Mouse (Mus musculus) liver, embryonic 14.5 days (tissue): Measurements from ENCODE around the gene Lrp8. TPM values are rescaled to one million over a fixed set of nuclear protein-coding genes. Genes with fewer than 3 reads are reported as not detected.

ENCODE experiments used
- ATAC-seq: fragments of 200-750 bp; cut with Nextera tagmentation; 2 replicates; pipeline ENCODE4 v1.8.0; 2017; ENCODE audit warnings: moderate number of reproducible peaks, mild to moderate bottlenecking, moderate library complexity; ENCODE audit not compliant: insufficient read depth
- DNase-seq, 3 experiments: peaks; one replicate each; pipeline ENCODE4 v3.0.0-alpha.2; 2012 to 2013; ENCODE audit warnings: low read depth in 3 of 3, low spot score in 3 of 3
- H3K27ac ChIP-seq: fragments of 300-500 bp; sonication (generic); 2 replicates; pipeline ENCODE4 v1.5.1; 2014; ENCODE audit warnings: moderate library complexity, mild to moderate bottlenecking, control low read depth, inconsistent platforms
- H3K27me3 ChIP-seq: fragments of 300-500 bp; sonication (generic); 2 replicates; pipeline ENCODE4 v1.6.1; 2014; ENCODE audit warnings: mild to moderate bottlenecking, low read length, moderate library complexity; ENCODE audit not compliant: control insufficient read depth, insufficient read depth
- H3K36me3 ChIP-seq: fragments of 300-500 bp; sonication (generic); replicated peaks from 2 replicates; pipeline ENCODE4 v1.6.1; 2014; ENCODE audit warnings: low read depth; ENCODE audit not compliant: control insufficient read depth, insufficient read depth
- H3K4me1 ChIP-seq, 2 experiments: fragments of 200-500 bp in 1 of 2; fragments of 300-500 bp in 1 of 2; sonication (generic) in 1 of 2; replicated peaks; 2 replicates each; pipeline ENCODE4 v1.6.1; 2012 to 2014; ENCODE audit warnings: antibody characterized with exemption in 1 of 2, inconsistent platforms in 1 of 2, low read length in 1 of 2; ENCODE audit not compliant: control insufficient read depth in 2 of 2, insufficient read depth in 2 of 2
- H3K4me2 ChIP-seq: fragments of 300-500 bp; sonication (generic); 2 replicates; pipeline ENCODE4 v1.6.1; 2014; ENCODE audit warnings: low read depth, mild to moderate bottlenecking, control low read depth, moderate library complexity
- H3K4me3 ChIP-seq, 2 experiments: fragments of 200-500 bp in 1 of 2; fragments of 300-500 bp in 1 of 2; sonication (generic) in 1 of 2; 2 replicates each; pipeline ENCODE4 v1.5.1; 2012 to 2014; ENCODE audit warnings: low read depth in 2 of 2, low read length in 2 of 2, mild to moderate bottlenecking in 2 of 2, control low read depth in 1 of 2, inconsistent platforms in 1 of 2, moderate library complexity in 1 of 2; ENCODE audit not compliant: insufficient read depth in 1 of 2
- H3K9ac ChIP-seq: fragments of 300-500 bp; sonication (generic); replicated peaks from 2 replicates; pipeline ENCODE4 v1.6.1; 2014; ENCODE audit warnings: mild to moderate bottlenecking, control low read depth, moderate library complexity
- H3K9me3 ChIP-seq: fragments of 300-500 bp; sonication (generic); 2 replicates; pipeline ENCODE4 v1.6.1; 2016; ENCODE audit warnings: low read length, mixed read lengths; ENCODE audit not compliant: control insufficient read depth
- CTCF ChIP-seq: IDR thresholded peaks from 2 replicates; pipeline ENCODE4 v1.5.1; 2016; ENCODE audit warnings: antibody characterized with exemption, low read depth, control low read depth
- EP300 ChIP-seq: IDR thresholded peaks from 2 replicates; pipeline ENCODE4 v1.6.1; 2016; ENCODE audit warnings: antibody characterized with exemption, low read depth
- WGBS: fragments of 180-500 bp; shearing (Covaris S2); extraction: QIAGEN DNeasy Blood & Tissue Kit; methylation state at CpG from one replicate; pipeline ENCODE4 v1.1.7; 2014; ENCODE audit not compliant: insufficient replicate concordance; 5-methylcytosine and 5-hydroxymethylcytosine counted together
- polyA plus RNA-seq, 2 experiments: library from polyadenylated mRNA; depleted of rRNA in 1 of 2; stranded (reverse) in 1 of 2; unstranded in 1 of 2; fragments of >200 nt; fragmentation: Nextera tagmentation in 1 of 2; extraction: Ambion mirVana in 1 of 2; gene quantifications; 2 replicates each; pipeline versions ENCODE4 v1.2.1 to v1.2.3; 2012 to 2014

Gene Lrp8
- polyA plus RNA-seq, 2 experiments = 1.8 to 4.3 TPM

DNA sequence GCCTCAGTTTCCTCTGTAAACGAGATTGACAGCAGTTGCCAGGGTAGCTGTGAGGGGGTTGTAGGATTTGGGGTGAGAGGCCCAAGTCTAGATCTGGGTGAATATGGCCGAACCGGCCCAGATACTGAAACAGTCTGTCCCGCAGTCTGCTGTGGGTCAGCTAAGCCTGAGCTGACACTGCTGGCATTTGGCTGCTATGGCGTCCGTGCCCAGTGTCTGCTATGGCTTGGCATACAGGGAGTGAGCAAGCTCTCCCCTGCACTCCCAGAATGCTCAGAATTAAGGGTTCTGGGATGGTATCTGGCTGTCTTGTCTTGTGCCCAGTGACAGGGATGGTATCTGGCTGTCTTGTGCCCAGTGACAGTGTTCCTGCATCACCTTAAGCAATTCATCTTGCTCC is 29.6 kb downstream of the Lrp8 start:
- no peak for TF ChIP-seq EP300
- TF ChIP-seq CTCF = no peak
- H3K27ac ChIP-seq = no peak overlapping the region
- H3K9me3 ChIP-seq = no peaks in the 10 kb centered on the region
- no peak overlapping the region for H3K9ac ChIP-seq
- DNase-seq (no peak), ATAC-seq (no peak)
- H3K4me1 ChIP-seq = no peaks in the 10 kb centered on the region
- no peaks in the 10 kb centered on the region for H3K27me3 ChIP-seq
- H3K4me3 ChIP-seq = no peak overlapping the region
- H3K36me3 ChIP-seq = no peaks in the 10 kb centered on the region
- 60% methylated on average over 6 of the region's 6 CpGs for WGBS
- no peak overlapping the region for H3K4me2 ChIP-seq

DNA sequence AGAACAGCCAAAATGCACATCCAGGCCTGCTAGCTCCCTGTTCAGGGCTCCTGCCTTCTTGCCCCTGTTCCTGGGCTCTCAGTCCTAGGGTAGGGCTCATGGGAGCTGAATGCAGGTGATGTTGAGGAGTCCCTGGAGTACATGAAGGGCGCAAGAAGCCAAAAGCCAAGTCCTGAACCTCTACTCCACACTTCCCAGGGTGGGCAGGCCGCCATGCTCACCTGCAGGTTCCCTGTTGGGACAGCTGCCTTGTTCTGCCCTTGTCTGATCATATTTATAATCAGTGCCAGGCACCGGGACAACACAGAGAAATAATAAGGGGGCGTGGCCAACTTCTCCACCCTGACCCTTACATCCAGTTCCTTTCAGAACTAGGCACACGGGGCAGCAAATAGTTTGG is 31.5 kb downstream of the Lrp8 start:
- TF ChIP-seq CTCF (no peak), EP300 (no peak)

DNA sequence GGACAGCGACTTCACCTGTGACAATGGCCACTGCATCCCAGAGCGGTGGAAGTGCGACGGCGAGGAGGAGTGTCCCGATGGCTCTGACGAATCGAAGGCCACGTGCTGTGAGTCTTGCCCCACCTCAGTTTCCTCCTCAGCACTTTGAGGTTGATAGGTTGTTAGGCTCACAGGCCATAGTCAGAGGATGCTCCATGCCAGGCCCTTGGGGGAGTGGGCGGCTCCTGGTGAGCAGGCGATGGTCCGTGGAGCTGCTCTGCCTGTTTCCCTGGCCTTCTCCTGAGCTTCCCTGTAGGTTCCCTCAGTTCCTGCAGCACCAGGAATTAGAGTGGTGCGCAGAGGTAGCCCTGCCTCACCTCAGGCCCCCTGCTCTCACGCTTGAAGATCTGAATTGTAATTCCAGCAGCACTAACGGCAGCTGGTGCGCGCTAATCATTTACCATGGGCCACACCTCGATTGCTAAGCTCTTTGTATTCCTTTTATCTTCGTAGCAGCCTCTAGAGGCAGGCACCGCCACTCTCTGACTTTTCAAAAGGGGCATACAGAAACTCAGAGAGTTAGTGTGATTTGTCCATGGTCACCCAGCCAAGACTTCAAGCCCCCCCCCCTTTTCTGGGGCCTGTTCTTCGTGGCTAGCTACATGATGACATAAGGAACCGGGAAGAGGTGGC is 32.7 kb downstream of the Lrp8 start:
- Histone ChIP-seq H3K36me3 (no peaks in the 10 kb centered on the region), H3K4me2 (no peak overlapping the region), H3K9me3 (no peaks in the 10 kb centered on the region), H3K4me3 (no peak overlapping the region), H3K27ac (no peak overlapping the region), H3K27me3 (no peaks in the 10 kb centered on the region), H3K4me1 (no peaks in the 10 kb centered on the region), H3K9ac (no peak overlapping the region)
- WGBS = 70% methylated on average over 22 of the region's 22 CpGs
- TF ChIP-seq CTCF = no peak
- TF ChIP-seq EP300 = no peak
- ATAC-seq (no peak), DNase-seq (no peak)

More for the DNA sequence above, 31.5 kb downstream of the Lrp8 start:
- H3K36me3 ChIP-seq = no peaks in the 10 kb centered on the region
- DNase-seq (no peak), ATAC-seq (no peak)
- no peak overlapping the region for H3K27ac ChIP-seq
- no peak overlapping the region for H3K4me2 ChIP-seq
- H3K27me3 ChIP-seq = no peaks in the 10 kb centered on the region
- H3K4me1 ChIP-seq = no peaks in the 10 kb centered on the region
- WGBS = 69% methylated on average over 5 of the region's 5 CpGs
- no peaks in the 10 kb centered on the region for H3K9me3 ChIP-seq
- H3K9ac ChIP-seq = no peak overlapping the region
- no peak overlapping the region for H3K4me3 ChIP-seq

DNA sequence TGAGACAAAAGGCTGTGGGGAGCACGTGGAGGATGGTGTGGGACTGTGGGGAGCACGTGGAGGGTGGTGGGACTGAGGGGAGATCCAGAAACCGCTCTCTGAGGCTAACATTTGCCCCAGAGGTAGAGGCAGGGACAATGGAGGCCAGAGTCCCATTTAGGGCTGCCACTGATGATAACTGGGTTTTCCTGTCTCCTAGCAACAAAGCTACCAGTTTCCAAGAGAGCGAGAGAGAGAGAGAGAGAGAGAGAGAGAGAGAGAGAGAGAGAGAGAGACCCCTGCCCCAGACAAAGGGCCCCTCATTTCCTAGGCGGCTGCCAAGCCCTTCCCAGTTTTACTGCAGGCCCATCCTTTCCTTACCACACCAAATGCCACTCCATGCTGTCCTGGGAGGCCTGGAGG is 33.4 kb downstream of the Lrp8 start:
- no peaks in the 10 kb centered on the region for H3K4me1 ChIP-seq
- no peak overlapping the region for H3K4me2 ChIP-seq
- H3K9me3 ChIP-seq = no peaks in the 10 kb centered on the region
- no peaks in the 10 kb centered on the region for H3K36me3 ChIP-seq
- H3K27ac ChIP-seq = no peak overlapping the region
- WGBS = 75% methylated on average over 5 of the region's 5 CpGs
- DNase-seq = no peak
- TF ChIP-seq CTCF (no peak), EP300 (no peak)
- no peaks in the 10 kb centered on the region for H3K27me3 ChIP-seq
- no peak for ATAC-seq
- H3K9ac ChIP-seq = no peak overlapping the region
- H3K4me3 ChIP-seq = no peak overlapping the region

DNA sequence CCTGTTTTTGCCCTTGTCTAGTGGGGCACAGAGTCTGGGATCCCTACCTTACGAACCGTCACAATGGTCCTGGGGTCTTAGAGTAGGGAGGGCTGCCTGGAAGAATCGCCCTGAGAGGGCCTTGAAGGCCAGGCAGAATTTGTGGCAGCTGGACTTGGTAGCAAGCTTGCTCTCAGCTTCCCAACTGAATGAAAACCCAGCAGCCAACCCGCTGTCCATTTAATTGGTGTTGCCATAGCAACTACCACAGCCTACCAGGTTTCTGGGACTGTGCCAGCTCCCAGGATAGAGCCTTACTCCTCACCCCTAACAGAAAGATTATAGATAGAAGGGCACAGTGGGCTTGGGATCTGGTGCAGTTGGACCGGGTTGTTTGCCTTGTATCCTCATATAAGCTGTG is 34.7 kb downstream of the Lrp8 start:
- no peaks in the 10 kb centered on the region for H3K9me3 ChIP-seq
- H3K4me2 ChIP-seq = no peak overlapping the region
- no peak overlapping the region for H3K9ac ChIP-seq
- TF ChIP-seq CTCF (no peak), EP300 (no peak)
- H3K4me1 ChIP-seq = no peaks in the 10 kb centered on the region
- H3K36me3 ChIP-seq = no peaks in the 10 kb centered on the region
- no peak for DNase-seq
- no peaks in the 10 kb centered on the region for H3K27me3 ChIP-seq
- H3K4me3 ChIP-seq = no peak overlapping the region
- 74% methylated on average over 5 of the region's 5 CpGs for WGBS
- H3K27ac ChIP-seq = no peak overlapping the region
- ATAC-seq = no peak
